Mouse (Mus musculus) left cerebral cortex, adult 18-20 months (tissue): ENCODE results near the gene Snap91. TPM values are rescaled to one million over a fixed set of nuclear protein-coding genes. Genes with fewer than 3 reads are reported as not detected.

Source experiments
- DNase-seq, 2 experiments: peaks; one replicate each; pipeline ENCODE4 v3.0.0; 2021 to 2022; ENCODE audit warnings: low spot score in 2 of 2, mixed read lengths in 1 of 2
- long read RNA-seq, 2 experiments: library from polyadenylated mRNA; stranded (forward); transcript quantifications; one replicate each; pipeline ENCODE4 v2.0.0; 2021
- total RNA-seq, 2 experiments: library from RNA; stranded (reverse); gene quantifications; 2 replicates each; pipeline ENCODE4 v1.2.3; 2021

Gene Snap91
- total RNA-seq = 100 to 1,000 TPM; 387 to 388 TPM
- long read RNA-seq, experiment 1, partial matches to known transcripts = 96 of 333 reads
- long read RNA-seq, experiment 1, other reads (novel, unspliced or antisense) = 237 of 333 reads
- long read RNA-seq, experiment 2, partial matches to known transcripts = 46 of 161 reads
- long read RNA-seq, experiment 2, other reads (novel, unspliced or antisense) = 115 of 161 reads

DNA sequence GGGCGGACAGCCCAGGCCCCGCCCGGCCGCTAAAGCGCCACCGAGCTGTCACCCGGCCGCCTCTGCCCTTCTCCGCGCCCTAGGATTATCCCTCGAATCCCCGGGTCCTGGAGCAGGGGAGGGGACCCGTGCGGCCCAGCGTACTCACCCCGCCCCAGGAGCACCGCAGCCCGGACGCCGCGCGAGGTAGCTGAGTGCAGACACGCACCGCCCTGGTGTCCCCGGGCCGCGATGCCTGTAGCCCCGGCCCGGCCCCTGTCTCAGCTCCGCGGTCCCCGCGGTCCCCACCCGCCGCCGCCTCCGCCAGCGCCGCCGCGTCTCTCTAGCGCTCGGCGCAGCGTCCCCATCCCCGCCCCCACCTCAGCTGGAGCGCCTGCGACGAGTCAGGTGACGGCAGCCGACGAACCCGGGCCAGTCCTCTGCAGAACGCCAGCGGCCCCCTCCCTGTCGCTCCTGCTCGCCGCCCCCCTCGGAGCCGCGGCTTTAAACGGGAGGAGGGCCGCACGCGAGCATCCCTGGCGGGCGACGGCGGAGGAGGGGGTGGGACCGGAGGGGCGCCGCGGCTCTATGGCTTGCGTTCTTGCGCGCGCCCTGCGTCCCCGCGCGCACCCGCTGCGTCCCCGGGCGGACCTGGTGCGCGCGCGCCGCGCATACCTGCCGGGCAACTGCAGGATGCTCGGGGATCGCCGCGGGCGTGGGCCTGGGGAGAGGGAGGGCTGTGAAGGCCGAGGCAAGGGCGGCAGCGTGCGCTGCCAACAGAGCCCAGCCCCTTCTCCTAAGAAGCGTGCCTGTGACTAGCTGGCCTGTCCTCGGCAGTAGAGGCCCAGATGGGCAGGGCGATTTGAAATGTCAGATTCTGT is at the start of gene Snap91:
Snap91 (minus strand) TSS at position 542 of the 860 bp plus-strand sequence.
- DNase-seq = peak; percentile 89 to 94

DNA sequence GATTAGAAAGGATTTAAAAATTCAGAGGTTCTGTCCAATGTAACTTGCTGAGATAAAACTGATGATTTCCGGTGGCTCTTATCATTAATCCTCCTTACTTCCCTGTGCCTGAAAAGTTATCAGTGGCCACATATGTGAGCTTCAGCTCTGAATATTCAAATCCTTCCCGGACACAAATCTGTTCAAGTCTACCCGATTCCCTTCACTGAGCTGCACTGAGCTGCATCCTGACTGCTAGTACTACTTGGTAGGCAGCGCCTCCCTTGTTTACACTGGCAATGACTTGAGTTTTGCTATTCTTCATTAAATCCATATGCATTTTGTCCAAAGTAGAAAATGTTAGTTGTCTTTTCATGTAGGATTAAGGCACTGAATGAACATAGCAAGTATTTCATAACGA is 46.1 kb upstream of the Snap91 start:
- no peak for DNase-seq

DNA sequence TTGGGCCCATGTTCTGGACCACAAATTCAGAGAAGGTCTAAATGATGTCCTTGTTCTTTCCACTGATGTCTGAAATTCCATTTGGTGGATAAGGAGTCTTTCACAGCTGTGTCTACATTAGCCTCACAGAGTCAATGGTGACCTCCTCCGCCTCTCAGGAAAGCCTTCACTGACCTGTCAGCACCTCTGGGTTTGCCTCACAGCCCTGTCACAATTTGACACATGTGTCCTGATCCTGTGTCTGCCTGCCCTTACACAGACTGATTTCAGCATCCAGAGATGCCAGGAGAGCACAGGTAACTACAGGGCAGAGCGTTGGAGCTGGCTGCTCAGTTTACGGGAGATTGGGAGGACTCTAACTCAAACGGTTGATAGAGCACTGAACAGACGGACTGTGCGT is 45.2 kb upstream of the Snap91 start:
- no peak for DNase-seq

DNA sequence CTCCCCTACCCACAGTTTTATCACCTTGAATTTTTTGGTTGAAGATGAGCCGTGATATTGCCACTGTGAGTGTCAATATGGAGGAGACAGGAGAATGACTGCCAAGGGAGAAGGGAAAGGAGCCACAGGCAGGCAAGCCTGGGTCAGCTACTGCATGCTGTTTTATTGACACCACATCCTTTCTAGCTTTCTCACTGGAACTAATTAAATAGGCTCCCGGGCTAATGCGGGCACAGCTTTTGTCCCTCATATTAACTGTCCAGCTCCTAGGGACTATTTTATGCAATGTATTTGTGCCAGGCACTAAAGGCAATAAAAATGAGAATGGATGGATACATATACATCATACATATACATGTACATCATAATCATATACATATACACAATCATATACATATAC is 42.0 kb upstream of the Snap91 start:
- DNase-seq = no peak

- DNase-seq = no peak
These were observed 36.1 kb upstream of the Snap91 start for GRCm38 (mm10) chr9:86916543-86916942.

DNA sequence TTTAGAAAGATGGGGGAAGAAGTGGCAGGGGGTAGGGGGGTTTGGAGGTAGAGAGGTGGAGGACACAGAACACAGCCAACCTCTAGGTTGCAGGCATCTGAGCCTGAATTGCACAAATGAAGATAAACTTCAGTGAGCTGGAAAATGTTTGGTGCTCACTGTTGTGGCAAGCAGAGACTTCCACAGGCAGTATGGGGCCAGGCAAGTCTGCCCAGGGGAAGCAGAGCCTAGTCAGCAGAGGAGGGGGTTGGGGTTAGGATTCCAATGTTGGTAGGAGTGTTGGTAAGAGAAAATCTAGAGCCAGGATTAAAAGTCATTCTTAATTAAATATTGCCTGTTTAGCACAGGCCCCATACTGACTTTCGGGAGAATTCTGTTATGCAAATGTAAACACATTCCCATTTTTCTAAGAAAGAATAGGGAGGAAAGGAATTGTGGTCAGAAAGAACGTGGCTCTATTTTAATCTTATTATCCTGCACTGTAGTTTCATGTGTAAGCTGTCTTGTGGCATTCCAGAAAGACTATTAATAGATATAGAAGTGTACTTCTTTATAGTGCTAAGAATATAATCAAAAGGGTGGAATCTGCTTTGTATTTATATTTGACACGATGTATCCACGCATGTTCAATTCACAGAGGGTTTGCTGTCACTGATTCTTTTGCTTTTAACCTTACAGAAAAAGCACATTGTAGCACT is 19.2 kb upstream of the Snap91 start:
- no peak for DNase-seq

DNA sequence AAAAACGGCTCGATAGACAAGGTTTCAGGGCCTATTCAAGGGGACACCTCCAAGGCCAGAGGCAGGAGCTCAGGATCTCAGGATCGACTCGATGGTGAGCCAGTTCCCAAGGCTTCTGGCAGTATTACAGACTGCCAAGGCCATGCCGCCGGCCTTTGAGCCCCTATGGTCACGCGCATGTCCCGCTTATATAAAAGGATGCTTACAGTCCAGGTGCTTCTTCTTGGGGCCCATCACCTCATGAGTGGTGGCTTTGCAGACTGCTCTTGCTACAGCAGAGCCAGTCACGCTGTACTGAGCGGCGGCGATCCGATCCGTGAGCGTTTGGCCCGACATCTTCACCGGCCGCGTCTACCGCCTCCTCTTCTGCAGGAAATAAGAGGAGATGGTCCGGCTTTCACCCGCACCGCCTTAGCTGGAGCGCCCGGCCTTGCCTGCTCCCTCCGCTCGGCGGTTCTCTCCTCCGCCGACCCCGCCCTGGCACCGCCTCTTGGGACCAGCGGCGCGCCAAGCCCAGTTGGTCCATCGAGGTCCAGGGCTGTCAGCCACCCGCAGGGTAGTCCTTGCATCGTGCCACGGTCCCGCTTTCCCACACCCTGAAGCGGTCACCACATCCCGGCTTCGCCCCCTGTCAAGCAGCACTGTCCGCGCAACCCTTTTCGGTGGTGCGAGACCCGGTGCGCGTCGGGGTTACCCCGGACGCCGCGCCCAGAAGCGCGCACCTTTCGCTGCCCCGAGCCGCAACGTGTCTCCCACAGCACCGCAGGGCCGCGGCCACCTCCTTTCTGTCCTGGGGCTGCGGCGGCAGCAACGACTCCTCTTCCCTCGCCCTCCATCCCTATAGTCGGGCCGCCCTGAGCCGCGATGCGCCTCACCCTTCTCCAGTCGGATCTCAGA is 990 bp downstream of the Snap91 start:
- DNase-seq = peak; percentile 48 to 54

GRCm38 (mm10) chr9:86878716-86879115 is 1.7 kb downstream of the Snap91 start:
- DNase-seq = no peak

GRCm38 (mm10) chr9:86873681-86874080 is 6.8 kb downstream of the Snap91 start:
- DNase-seq = no peak

GRCm38 (mm10) chr9:86869586-86870338 is 10.7 kb downstream of the Snap91 start:
- no peak for DNase-seq

- peak in 1 of 2 experiments; percentile 32 for DNase-seq
These were observed 22.4 kb downstream of the Snap91 start for GRCm38 (mm10) chr9:86858101-86858500.

GRCm38 (mm10) chr9:86857626-86858025 is 22.8 kb downstream of the Snap91 start:
- no peak for DNase-seq

GRCm38 (mm10) chr9:86852861-86853260 is 27.6 kb downstream of the Snap91 start:
- DNase-seq = peak in 1 of 2 experiments; percentile 41

GRCm38 (mm10) chr9:86851689-86852088 is 28.8 kb downstream of the Snap91 start:
- no peak for DNase-seq

GRCm38 (mm10) chr9:86850452-86851207 is 29.8 kb downstream of the Snap91 start:
- DNase-seq = no peak

DNA sequence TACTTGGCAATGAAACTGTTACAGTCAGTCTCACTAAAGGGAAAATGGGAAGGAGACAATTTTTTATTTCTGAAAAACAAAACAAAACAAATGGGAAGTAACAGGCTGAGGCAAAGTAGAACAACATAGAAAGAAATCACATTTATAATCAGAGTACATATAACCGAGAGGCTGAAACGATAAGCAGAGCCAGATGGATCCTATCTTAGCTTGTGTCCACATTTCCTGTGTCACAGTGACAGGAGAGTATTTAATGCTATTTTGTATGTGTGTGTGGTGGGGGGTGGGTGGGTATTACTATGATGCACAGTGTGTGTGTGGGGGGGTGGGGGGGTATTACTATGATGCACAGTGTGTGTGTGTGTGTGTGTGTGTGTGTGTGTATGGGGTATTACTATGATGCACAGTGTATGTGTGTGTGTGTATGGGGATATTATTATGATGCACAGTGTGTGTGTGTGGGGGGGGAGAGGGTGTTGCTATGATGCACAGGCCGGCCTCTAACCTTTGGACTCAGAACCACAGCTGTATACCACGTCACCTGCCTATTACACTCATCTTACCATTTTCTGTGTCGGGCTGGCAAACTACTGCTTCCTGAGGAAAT is 36.6 kb downstream of the Snap91 start:
- DNase-seq = no peak

- DNase-seq = peak; percentile 36 to 64
These were observed 50.7 kb downstream of the Snap91 start for GRCm38 (mm10) chr9:86829792-86830191.

GRCm38 (mm10) chr9:86829034-86829433 is 51.4 kb downstream of the Snap91 start:
- no peak for DNase-seq

GRCm38 (mm10) chr9:86819366-86819765 is 61.1 kb downstream of the Snap91 start:
- no peak for DNase-seq
